Comparison of ENCODE assay signal across 9 mouse cellular contexts in genomic region chr11:98961051-98961592, GRCm38 (mm10). TPM values are rescaled to one million over a fixed set of nuclear protein-coding genes. Genes with fewer than 3 reads are reported as not detected.
DNase-seq lines count a peak whose midpoint lies in the region; ATAC-seq and TF ChIP-seq lines count a peak whose summit lies in the region.
"Had no signal": no experiment of that assay in that cellular context is flagged by ENCODE, and none has a peak within 500 bp of the region (broad histone marks: within the 10 kb centered on the region; RNA-seq: fewer than 3 reads in every experiment).

No protein-coding gene starts in this region.

- H3K27me3 ChIP-seq in cerebellum, adult 2 months (ENCODE audit: control insufficient read depth, insufficient read depth, low read length), result no peaks in the 10 kb centered on the region
- H3K27me3 ChIP-seq in heart, adult 2 months (ENCODE audit: control insufficient read depth, insufficient read depth, low read length), result no peaks in the 10 kb centered on the region
- H3K27me3 ChIP-seq in kidney, postnatal 0 days (ENCODE audit: insufficient read depth, low read length), result no peaks in the 10 kb centered on the region
- H3K27me3 ChIP-seq in midbrain, embryonic 11.5 days (ENCODE audit: control insufficient read depth, insufficient read depth, low read length), result peaks cover 26% of the 10 kb centered on the region
- H3K27me3 ChIP-seq: CH12.LX had no signal

- 66% methylated on average over 18 of the region's 18 CpGs for WGBS in cerebellum, adult 2 months
- WGBS in heart, adult 2 months, result 26% methylated on average over 18 of the region's 18 CpGs
- WGBS in kidney, postnatal 0 days, result 3% methylated on average over 18 of the region's 18 CpGs
- WGBS in midbrain, embryonic 11.5 days, result under 1% methylated on average over 18 of the region's 18 CpGs

- no peaks in the 10 kb centered on the region for H3K79me2 ChIP-seq in heart, adult 2 months (replicated peaks; ENCODE audit: control insufficient read depth, insufficient read depth, low read length)

- H3K4me1 ChIP-seq in cerebellum, adult 2 months (ENCODE audit: control insufficient read depth, insufficient read depth, low read length), result peaks cover 34% of the 10 kb centered on the region
- H3K4me1 ChIP-seq in heart, adult 2 months (ENCODE audit: control insufficient read depth, insufficient read depth, low read length), result peaks cover 26% of the 10 kb centered on the region
- peaks cover 53% of the 10 kb centered on the region for H3K4me1 ChIP-seq in kidney, postnatal 0 days (replicated peaks; ENCODE audit: insufficient read depth, low read length)
- peaks cover 67% of the 10 kb centered on the region for H3K4me1 ChIP-seq in midbrain, embryonic 11.5 days (ENCODE audit: control insufficient read depth, insufficient read depth, low read length)

- peak overlapping the region; percentile 100 for H3K4me2 ChIP-seq in kidney, postnatal 0 days (ENCODE audit: low read length)
- H3K4me2 ChIP-seq in midbrain, embryonic 11.5 days, result peak overlapping the region; percentile 100

- DNase-seq in cerebellum, adult 2 months, result no peak
- no peak for DNase-seq in cerebellum, adult 11 months
- peak; percentile 63 for DNase-seq in R1 (ENCODE audit: low read depth, low spot score)
- DNase-seq in heart, adult 2 months, result peak in 1 of 2 experiments; percentile 69
- DNase-seq in kidney, postnatal 0 days (ENCODE audit: low spot score), result no peak
- DNase-seq in midbrain, embryonic 11.5 days (ENCODE audit: low spot score, missing footprints), result peak; percentile 93
- no peak for DNase-seq in layer of hippocampus, postnatal 36 days

- H3K36me3 ChIP-seq in heart, adult 2 months (ENCODE audit: control insufficient read depth, insufficient read depth, low read length), result no peaks in the 10 kb centered on the region
- H3K36me3 ChIP-seq in kidney, postnatal 0 days (ENCODE audit: insufficient read depth, low read length), result no peaks in the 10 kb centered on the region
- no peaks in the 10 kb centered on the region for H3K36me3 ChIP-seq in midbrain, embryonic 11.5 days (ENCODE audit: control insufficient read depth, insufficient read depth, low read length)

- H3K4me3 ChIP-seq in cerebellum, adult 2 months (replicated peaks; ENCODE audit: insufficient read depth, low read depth, low read length), result peak overlapping the region; percentile 0
- H3K4me3 ChIP-seq in heart, adult 2 months, result peak overlapping the region; percentile 67
- peak overlapping the region; percentile 80 for H3K4me3 ChIP-seq in kidney, postnatal 0 days (replicated peaks; ENCODE audit: low read depth, low read length)
- H3K4me3 ChIP-seq in midbrain, embryonic 11.5 days (ENCODE audit: low read depth, low read length), result peak overlapping the region; percentile 62

- TF ChIP-seq CTCF in cerebellum, adult 2 months (IDR thresholded peaks at IDR 0.05; ENCODE audit: borderline replicate concordance, insufficient read depth, low read depth, low read length), result no peak
- no peak for TF ChIP-seq CTCF in heart, adult 2 months (IDR thresholded peaks at IDR 0.05)
- TF ChIP-seq CTCF in kidney, postnatal 0 days (IDR thresholded peaks at IDR 0.05; ENCODE audit: low read depth), result no peak

- H3K9me3 ChIP-seq in kidney, postnatal 0 days (replicated peaks; ENCODE audit: low read length), result no peaks in the 10 kb centered on the region
- no peaks in the 10 kb centered on the region for H3K9me3 ChIP-seq in midbrain, embryonic 11.5 days (ENCODE audit: control insufficient read depth, low read length)

- intact Hi-C loops in heart, adult 2 months (cut with DNase I), result no loop called here

- no peak for ATAC-seq in kidney, postnatal 0 days (replicated peaks; ENCODE audit: low FRiP score, low read depth)
- no peak for ATAC-seq in midbrain, embryonic 11.5 days (ENCODE audit: low FRiP score)
- ATAC-seq in erythroid progenitor cell, adult 5-6 weeks (replicated peaks; ENCODE audit: low FRiP score, poor library complexity, severe bottlenecking), result no peak

- H3K27ac ChIP-seq in cerebellum, adult 2 months (ENCODE audit: insufficient read depth, low read length), result no peak overlapping the region
- H3K27ac ChIP-seq in heart, adult 2 months, result peak overlapping the region; percentile 88
- peak overlapping the region; percentile 89 for H3K27ac ChIP-seq in kidney, postnatal 0 days
- no peak overlapping the region for H3K27ac ChIP-seq in midbrain, embryonic 11.5 days (ENCODE audit: low read depth, low read length)

- no peak for TF ChIP-seq EP300 in heart, adult 2 months (IDR thresholded peaks at IDR 0.05; ENCODE audit: insufficient read depth, low read depth, low read length)

- H3K9ac ChIP-seq in heart, adult 2 months (ENCODE audit: low read depth, low read length), result peak overlapping the region; percentile 51
- H3K9ac ChIP-seq in kidney, postnatal 0 days (ENCODE audit: low read depth, low read length), result peak overlapping the region; percentile 77
- peak overlapping the region; percentile 70 for H3K9ac ChIP-seq in midbrain, embryonic 11.5 days (ENCODE audit: low read length)

- no peak for TF ChIP-seq POLR2A in cerebellum, adult 2 months (IDR thresholded peaks at IDR 0.05; ENCODE audit: borderline replicate concordance, insufficient read depth, low read length)
- no peak for TF ChIP-seq POLR2A in heart, adult 2 months (IDR thresholded peaks at IDR 0.05; ENCODE audit: insufficient read depth, low read depth, low read length)

RNA-seq across cellular contexts. Expression of gene Gjd3, which starts 21.7 kb away (rescaled TPM):
- 1.2 and 2.1 TPM in 2 replicates for polyA plus RNA-seq in cerebellum, adult 2 months (2012; rRNA removed)
- under 1 TPM; 0.27 to 0.31 TPM for total RNA-seq in heart, adult 2 months (2021)
- 0.94 and 1.6 TPM in 2 replicates for polyA plus RNA-seq in heart, adult 2 months (2012; rRNA removed)
- 1.1 and 1.6 TPM in 2 replicates for polyA plus RNA-seq in kidney, postnatal 0 days (2015; fragmentation: Nextera tagmentation; extraction: Ambion mirVana)
- polyA plus RNA-seq in midbrain, embryonic 11.5 days (2014; fragmentation: Nextera tagmentation; extraction: Ambion mirVana), result not detected in 2 replicates
- total RNA-seq in layer of hippocampus, postnatal 36 days (2021), result 1 to 10 TPM in 1 of 2 experiments, under 1 TPM in 1; 0.96 to 1.1 TPM
- total RNA-seq in erythroid progenitor cell, adult 5-6 weeks (2015; ENCODE audit: low replicate concordance), result not detected in 2 replicates
- not detected in 2 replicates for total RNA-seq in erythroid progenitor cell, adult 5-6 weeks (2017; ENCODE audit: low replicate concordance)

RNA-seq across cellular contexts. Expression of gene Rara, which starts 33.5 kb away (rescaled TPM):
- polyA plus RNA-seq in cerebellum, adult 2 months (2012; rRNA removed), result 13.5 and 15.4 TPM in 2 replicates
- total RNA-seq in heart, adult 2 months (2021), result 10 to 100 TPM; 10.1 to 12.8 TPM
- 7.1 and 10.9 TPM in 2 replicates for polyA plus RNA-seq in heart, adult 2 months (2012; rRNA removed)
- 25.7 and 26.3 TPM in 2 replicates for polyA plus RNA-seq in kidney, postnatal 0 days (2015; fragmentation: Nextera tagmentation; extraction: Ambion mirVana)
- polyA plus RNA-seq in midbrain, embryonic 11.5 days (2014; fragmentation: Nextera tagmentation; extraction: Ambion mirVana), result 13.2 and 14.8 TPM in 2 replicates
- 10 to 100 TPM; 18.5 to 18.7 TPM for total RNA-seq in layer of hippocampus, postnatal 36 days (2021)
- total RNA-seq in erythroid progenitor cell, adult 5-6 weeks (2015; ENCODE audit: low replicate concordance), result 4.3 and 18.4 TPM in 2 replicates
- total RNA-seq in erythroid progenitor cell, adult 5-6 weeks (2017; ENCODE audit: low replicate concordance), result 0.51 and 1.4 TPM in 2 replicates

RNA-seq across cellular contexts. Expression of gene Cdc6, which starts 53.5 kb away (rescaled TPM):
- 0.30 and 0.36 TPM in 2 replicates for polyA plus RNA-seq in cerebellum, adult 2 months (2012; rRNA removed)
- under 1 TPM; 0.13 to 0.32 TPM for total RNA-seq in heart, adult 2 months (2021)
- polyA plus RNA-seq in heart, adult 2 months (2012; rRNA removed), result 0.14 and 0.26 TPM in 2 replicates
- 12.3 and 15.5 TPM in 2 replicates for polyA plus RNA-seq in kidney, postnatal 0 days (2015; fragmentation: Nextera tagmentation; extraction: Ambion mirVana)
- 44.3 and 45.0 TPM in 2 replicates for polyA plus RNA-seq in midbrain, embryonic 11.5 days (2014; fragmentation: Nextera tagmentation; extraction: Ambion mirVana)
- total RNA-seq in layer of hippocampus, postnatal 36 days (2021), result under 1 TPM; 0.50 to 0.88 TPM
- 72.4 and 84.3 TPM in 2 replicates for total RNA-seq in erythroid progenitor cell, adult 5-6 weeks (2015; ENCODE audit: low replicate concordance)
- total RNA-seq in erythroid progenitor cell, adult 5-6 weeks (2017; ENCODE audit: low replicate concordance), result 96.1 and 116 TPM in 2 replicates

Comparison
In these comparisons a context has a peak if more than half of its experiments do, and no peak if none do; other contexts are left out.
1. DNase-seq: peak in R1 (single experiment) and midbrain, embryonic 11.5 days (single experiment); none in cerebellum, adult 2 months (0 of 2), cerebellum, adult 11 months (single experiment), kidney, postnatal 0 days (single experiment) and layer of hippocampus, postnatal 36 days (0 of 2).
2. H3K27ac ChIP-seq: peak in heart, adult 2 months (single experiment) and kidney, postnatal 0 days (single experiment); none in cerebellum, adult 2 months (single experiment) and midbrain, embryonic 11.5 days (single experiment).
3. H3K4me3 ChIP-seq: peak in every context shown above with its lines; median percentile 80 in kidney, postnatal 0 days; 67 in heart, adult 2 months; 62 in midbrain, embryonic 11.5 days; 0 in cerebellum, adult 2 months.
4. Peak in every context shown above with its lines, with median percentiles within 50 percentile points of each other: H3K9ac ChIP-seq.